14 mouse cellular contexts compared by ENCODE assay signal in the genomic region with DNA sequence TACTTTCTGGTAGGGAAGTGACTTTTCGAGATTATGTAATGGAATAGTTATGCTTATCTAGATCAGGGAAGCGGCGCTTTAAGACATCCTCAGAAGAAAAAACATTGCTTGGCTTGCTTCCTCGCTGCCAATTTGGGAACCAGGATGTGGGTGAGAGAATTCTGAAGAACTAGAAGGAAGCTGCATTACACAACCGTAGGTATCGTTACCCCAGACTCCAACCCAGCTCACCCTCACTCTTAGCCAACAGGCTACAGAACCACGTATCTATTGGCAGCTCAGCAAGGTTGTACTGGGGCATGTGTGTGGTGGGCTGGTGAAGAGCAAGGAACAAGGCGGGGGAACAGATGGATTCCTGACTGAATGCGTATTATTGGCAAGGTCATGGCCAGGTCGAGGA. TPM values are rescaled to one million over a fixed set of nuclear protein-coding genes. Genes with fewer than 3 reads are reported as not detected.
DNase-seq lines count a peak whose midpoint lies in the region; ATAC-seq and TF ChIP-seq lines count a peak whose summit lies in the region.
"Had no signal": no experiment of that assay in that cellular context is flagged by ENCODE, and none has a peak within 500 bp of the region (broad histone marks: within the 10 kb centered on the region; RNA-seq: fewer than 3 reads in every experiment).

No protein-coding gene starts in this region.

- no peak for ATAC-seq in erythroid progenitor cell, adult 5-6 weeks (replicated peaks; ENCODE audit: low FRiP score, poor library complexity, severe bottlenecking)
- no peak for ATAC-seq in activated CD4-positive, CD25-positive, alpha-beta regulatory T cell, adult 4 months
- ATAC-seq in CD4-positive, CD25-positive, alpha-beta regulatory T cell, adult 4 months: no peak

- no peak for TF ChIP-seq CTCF in lung, adult 2 months (IDR thresholded peaks at IDR 0.05; ENCODE audit: insufficient read depth, low read length)
- no peak for TF ChIP-seq CTCF in layer of hippocampus, adult 2 months (conservative IDR thresholded peaks at IDR 0.05)

- H3K27ac ChIP-seq in layer of hippocampus, adult 2 months: peak overlapping the region; percentile 78
- H3K27ac ChIP-seq: hindbrain, embryonic 15.5 days; lung, embryonic 15.5 days had no signal

- no peak overlapping the region for H3K4me3 ChIP-seq in lung, adult 2 months (replicated peaks; ENCODE audit: extremely low read depth, low read depth, low read length)
- H3K4me3 ChIP-seq in layer of hippocampus, adult 2 months: no peak overlapping the region
- H3K4me3 ChIP-seq: hindbrain, embryonic 15.5 days; lung, embryonic 15.5 days had no signal

- no peak for TF ChIP-seq POLR2A in lung, adult 2 months (IDR thresholded peaks at IDR 0.05; ENCODE audit: borderline replicate concordance, extremely low read depth, low read depth, low read length)

- peaks cover 9% of the 10 kb centered on the region for H3K4me1 ChIP-seq in lung, adult 2 months (ENCODE audit: control insufficient read depth, insufficient read depth, low read length)
- H3K4me1 ChIP-seq: hindbrain, embryonic 15.5 days; lung, embryonic 15.5 days had no signal

- 58% methylated on average over 10 of the region's 10 CpGs for WGBS in lung, adult 2 months

- DNase-seq in lung, adult 18-20 months: peak; percentile 48 to 53
- no peak for DNase-seq in lung, adult 2 months
- peak; percentile 15 to 67 for DNase-seq in layer of hippocampus, adult 2 months (ENCODE audit: low spot score in 2 of 2)
- DNase-seq in lung, postnatal 10 days: peak; percentile 21
- DNase-seq in right cerebral cortex, postnatal 36 days (ENCODE audit: low spot score in 2 of 2): peak; percentile 58 to 81
- DNase-seq: cerebellum, adult 8-10 months; kidney, postnatal 36 days; thymus, postnatal 14 days had no signal

RNA-seq across cellular contexts. Expression of a gene that starts 10.7 kb away (rescaled TPM):
- polyA plus RNA-seq in lung, adult 2 months (2012; rRNA removed): 3.1 and 7.1 TPM in 2 replicates
- total RNA-seq in layer of hippocampus, adult 2 months (2021): not detected
- 1.1 and 7.5 TPM in 2 replicates for total RNA-seq in erythroid progenitor cell, adult 5-6 weeks (2015; ENCODE audit: low replicate concordance)
- total RNA-seq in erythroid progenitor cell, adult 5-6 weeks (2017; ENCODE audit: low replicate concordance): 2.3 TPM in 1 of 2 replicates, not detected in the other
- not detected for polyA plus RNA-seq in activated CD4-positive, CD25-positive, alpha-beta regulatory T cell, adult 4 months (2017; shearing (Covaris generic))
- under 1 TPM in 1 of 2 experiments, not detected in 1; 0.31 TPM for polyA plus RNA-seq in CD4-positive, CD25-positive, alpha-beta regulatory T cell, adult 4 months (2017; shearing (Covaris generic))
- polyA plus RNA-seq: hindbrain, embryonic 15.5 days; lung, embryonic 15.5 days; neural tube, embryonic 11.5 days had no signal

RNA-seq across cellular contexts. Expression of a gene that starts 50.4 kb away (rescaled TPM):
- 1.3 and 2.7 TPM in 2 replicates for polyA plus RNA-seq in lung, adult 2 months (2012; rRNA removed)
- under 1 TPM; 0.59 to 0.61 TPM for total RNA-seq in layer of hippocampus, adult 2 months (2021)
- not detected in 2 replicates for total RNA-seq in erythroid progenitor cell, adult 5-6 weeks (2015; ENCODE audit: low replicate concordance)
- 0.51 and 1.1 TPM in 2 replicates for total RNA-seq in erythroid progenitor cell, adult 5-6 weeks (2017; ENCODE audit: low replicate concordance)
- polyA plus RNA-seq in activated CD4-positive, CD25-positive, alpha-beta regulatory T cell, adult 4 months (2017; shearing (Covaris generic)): under 1 TPM; 0.20 to 0.33 TPM
- not detected for polyA plus RNA-seq in CD4-positive, CD25-positive, alpha-beta regulatory T cell, adult 4 months (2017; shearing (Covaris generic))
- polyA plus RNA-seq: neural tube, embryonic 11.5 days had no signal
